Mouse (Mus musculus) midbrain, embryonic 12.5 days (tissue): ENCODE data around the gene Farp1. TPM values are rescaled to one million over a fixed set of nuclear protein-coding genes. Genes with fewer than 3 reads are reported as not detected.

Experiments
- ATAC-seq: fragments of 200-750 bp; cut with Nextera tagmentation; 2 replicates; pipeline ENCODE4 v1.8.0; 2017; ENCODE audit warnings: low read depth, moderate TSS enrichment, moderate library complexity; ENCODE audit not compliant: low FRiP score
- H3K27ac ChIP-seq: fragments of 300-500 bp; sonication (generic); replicated peaks from 2 replicates; pipeline ENCODE4 v1.5.1; 2016; ENCODE audit warnings: mild to moderate bottlenecking
- H3K27me3 ChIP-seq: fragments of 300-500 bp; sonication (generic); 2 replicates; pipeline ENCODE4 v1.6.1; 2016; ENCODE audit warnings: mild to moderate bottlenecking
- H3K36me3 ChIP-seq: fragments of 300-500 bp; sonication (generic); 2 replicates; pipeline ENCODE4 v1.6.1; 2016
- H3K4me1 ChIP-seq: fragments of 300-500 bp; sonication (generic); 2 replicates; pipeline ENCODE4 v1.6.1; 2016
- H3K4me2 ChIP-seq: fragments of 300-500 bp; sonication (generic); replicated peaks from 2 replicates; pipeline ENCODE4 v1.6.1; 2016; ENCODE audit warnings: mild to moderate bottlenecking, moderate library complexity
- H3K4me3 ChIP-seq: fragments of 300-500 bp; sonication (generic); 2 replicates; pipeline ENCODE4 v1.5.1; 2016; ENCODE audit warnings: mild to moderate bottlenecking
- H3K9ac ChIP-seq: fragments of 300-500 bp; sonication (generic); replicated peaks from 2 replicates; pipeline ENCODE4 v1.6.1; 2016; ENCODE audit warnings: mild to moderate bottlenecking, moderate library complexity
- H3K9me3 ChIP-seq: fragments of 300-500 bp; sonication (generic); 2 replicates; pipeline ENCODE4 v1.6.1; 2016; ENCODE audit warnings: mild to moderate bottlenecking
- WGBS: fragments of 180-500 bp; shearing (Covaris S2); methylation state at CpG from one replicate; pipeline ENCODE4 v1.1.7; 2016; 5-methylcytosine and 5-hydroxymethylcytosine counted together
- polyA plus RNA-seq: library from polyadenylated mRNA; unstranded; fragments of >200 nt; fragmentation: Nextera tagmentation; extraction: Ambion mirVana; gene quantifications from 2 replicates; pipeline ENCODE4 v1.2.1, GENCODE M21; 2016

Farp1 gene
- polyA plus RNA-seq, 1 experiment from 2014 or later, result 26.5 TPM

DNA sequence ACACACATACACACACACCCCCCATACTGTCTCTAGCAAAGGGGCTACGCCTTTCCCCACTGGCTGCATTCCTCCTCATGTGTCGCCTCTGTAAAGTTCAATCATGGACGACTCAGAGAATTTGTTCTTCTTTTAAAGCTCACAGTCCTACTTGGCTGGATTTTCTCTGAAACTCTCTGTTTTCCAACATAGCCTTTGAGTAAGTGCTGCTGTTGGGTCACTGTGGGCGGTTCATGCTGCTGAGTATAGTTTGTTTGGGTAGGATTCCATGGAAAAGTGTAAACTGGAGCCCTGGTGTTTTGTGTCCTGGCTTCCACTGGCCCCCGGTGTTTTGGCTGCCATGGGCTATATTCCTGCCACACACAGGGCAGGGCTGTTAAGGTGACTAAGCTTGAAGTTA, 157.4 kb downstream of the Farp1 start:
- no peak overlapping the region for H3K9ac ChIP-seq
- no peak for ATAC-seq
- WGBS, result 74% methylated on average over 5 of the region's 5 CpGs
- H3K4me2 ChIP-seq, result no peak overlapping the region
- H3K4me3 ChIP-seq, result no peak overlapping the region
- 0 out of 2 replicates have a peak overlapping the region, but pooled peaks have one; percentile 63 for H3K27ac ChIP-seq
- no peaks in the 10 kb centered on the region for H3K27me3 ChIP-seq
- no peaks in the 10 kb centered on the region for H3K36me3 ChIP-seq
- peaks cover 4% of the 10 kb centered on the region for H3K4me1 ChIP-seq
- peaks cover 8% of the 10 kb centered on the region; the same call in 1 of the 2 replicates for H3K9me3 ChIP-seq

DNA sequence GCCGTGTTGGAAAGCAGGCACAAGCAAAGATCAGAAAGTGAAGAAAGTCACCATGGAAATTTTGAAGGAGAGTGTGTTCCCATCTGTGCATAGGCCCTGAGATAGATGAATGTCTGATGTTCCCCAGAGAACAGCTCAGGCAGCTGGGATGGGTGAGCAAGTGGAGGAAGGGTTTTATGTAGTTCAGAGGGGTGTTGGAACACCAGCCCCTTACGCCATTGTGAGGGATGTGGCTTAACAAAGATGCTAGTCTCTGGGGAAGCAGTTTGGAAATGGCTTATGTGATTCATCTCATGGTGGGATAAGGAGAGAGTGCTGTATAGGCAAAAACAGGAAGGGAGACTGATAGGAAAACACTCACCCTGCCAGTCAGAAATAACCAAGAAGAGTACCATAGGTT, 159.0 kb downstream of the Farp1 start:
- H3K4me3 ChIP-seq, result no peak overlapping the region
- no peak overlapping the region for H3K4me2 ChIP-seq
- H3K4me1 ChIP-seq, result peaks cover 13% of the 10 kb centered on the region
- no peak for ATAC-seq
- H3K36me3 ChIP-seq, result no peaks in the 10 kb centered on the region
- H3K27ac ChIP-seq, result no peak overlapping the region
- WGBS, result 90% methylated on average over 2 of the region's 2 CpGs
- no peaks in the 10 kb centered on the region for H3K27me3 ChIP-seq
- H3K9ac ChIP-seq, result no peak overlapping the region
- H3K9me3 ChIP-seq, result peaks cover 8% of the 10 kb centered on the region; the same call in 1 of the 2 replicates

DNA sequence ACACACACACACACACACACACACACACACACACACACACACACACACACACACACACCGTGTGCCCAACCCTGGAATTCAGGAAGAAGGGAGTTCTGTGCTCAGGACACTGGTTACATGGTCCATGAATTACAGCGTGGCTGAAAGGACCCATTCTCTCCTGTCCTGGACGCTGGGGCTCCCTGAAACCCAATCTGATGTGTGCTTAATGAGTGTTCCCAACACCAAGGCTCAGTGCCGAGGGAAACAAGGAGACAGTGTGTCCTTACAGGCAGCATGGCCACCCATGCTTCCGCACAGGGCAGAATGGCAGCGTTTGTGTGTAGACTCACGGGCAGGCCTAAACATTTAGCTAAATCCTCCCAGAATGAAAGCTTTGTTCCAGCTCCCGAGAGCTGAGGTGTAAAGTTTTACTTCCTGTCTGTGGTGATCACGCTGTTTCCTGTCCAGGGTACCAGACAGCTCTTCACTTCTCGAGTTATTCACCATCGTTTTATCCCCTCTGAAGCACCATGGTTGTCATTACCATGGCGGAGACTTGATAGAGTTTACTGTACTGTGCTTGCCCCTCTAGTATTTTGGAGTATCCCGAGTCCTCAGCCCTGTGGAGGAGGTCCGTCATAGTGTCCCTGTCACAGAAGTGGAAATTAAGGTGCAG, 164.0 kb downstream of the Farp1 start:
- H3K4me3 ChIP-seq, result no peak overlapping the region
- peak overlapping the region; percentile 56 for H3K27ac ChIP-seq
- peak; percentile 61 for ATAC-seq
- no peak overlapping the region for H3K9ac ChIP-seq
- H3K4me2 ChIP-seq, result no peak overlapping the region
- H3K36me3 ChIP-seq, result no peaks in the 10 kb centered on the region
- no peaks in the 10 kb centered on the region for H3K27me3 ChIP-seq
- H3K9me3 ChIP-seq, result peaks cover 8% of the 10 kb centered on the region; the same call in 1 of the 2 replicates
- WGBS, result 65% methylated on average over 14 of the region's 14 CpGs
- peaks cover 20% of the 10 kb centered on the region for H3K4me1 ChIP-seq

DNA sequence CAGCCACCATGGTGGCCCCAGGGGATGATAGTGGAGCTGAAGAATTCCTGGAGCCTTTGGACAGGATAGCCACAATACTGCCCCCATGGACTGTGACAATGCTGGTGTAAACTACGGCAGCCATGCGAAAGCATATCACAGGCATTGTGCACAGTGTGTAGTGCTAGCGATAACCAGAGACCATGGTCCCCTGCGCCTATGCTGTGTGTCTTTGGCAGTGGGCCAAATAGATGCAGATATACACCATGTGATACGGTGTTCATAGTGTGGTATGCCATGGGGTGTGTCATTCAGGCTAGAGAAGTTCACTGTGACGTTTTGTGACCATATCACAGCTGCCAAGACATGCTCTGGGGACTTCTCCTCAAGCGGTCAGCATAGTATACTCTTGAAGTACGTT, 164.8 kb downstream of the Farp1 start:
- Histone ChIP-seq H3K27ac (no peak overlapping the region), H3K9ac (0 out of 2 replicates have a peak overlapping the region, but pooled peaks have one; percentile 2), H3K36me3 (no peaks in the 10 kb centered on the region), H3K4me3 (no peak overlapping the region), H3K4me1 (peaks cover 20% of the 10 kb centered on the region), H3K4me2 (no peak overlapping the region), H3K9me3 (peaks cover 8% of the 10 kb centered on the region; the same call in 1 of the 2 replicates), H3K27me3 (no peaks in the 10 kb centered on the region)
- no peak; the same call in 1 of the 2 replicates for ATAC-seq
- 80% methylated on average over 8 of the region's 8 CpGs for WGBS

DNA sequence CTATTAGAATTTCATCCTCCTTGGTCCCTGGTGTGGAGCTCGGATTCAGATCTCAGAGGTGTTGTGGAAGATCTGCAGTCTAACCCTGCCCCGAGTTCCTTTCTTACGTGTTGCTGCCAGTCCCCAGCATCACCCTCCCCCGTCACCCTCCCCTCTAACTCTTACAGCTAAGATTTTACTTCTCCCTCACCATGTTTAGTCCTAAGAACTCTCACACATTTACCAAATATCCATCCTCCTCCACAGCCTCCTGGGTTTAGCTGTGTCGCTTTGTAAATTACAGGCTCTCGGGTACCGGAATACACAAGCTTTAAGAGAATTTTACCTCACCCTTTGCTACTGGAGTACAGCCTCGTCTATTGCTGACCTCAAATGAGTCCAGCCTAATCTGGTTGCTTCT, 165.4 kb downstream of the Farp1 start:
- WGBS, result 78% methylated on average over 8 of the region's 8 CpGs
- H3K9ac ChIP-seq, result no peak overlapping the region
- no peak for ATAC-seq
- no peaks in the 10 kb centered on the region for H3K27me3 ChIP-seq
- H3K36me3 ChIP-seq, result no peaks in the 10 kb centered on the region
- H3K4me1 ChIP-seq, result peaks cover 20% of the 10 kb centered on the region
- no peak overlapping the region for H3K4me3 ChIP-seq
- peaks cover 8% of the 10 kb centered on the region; the same call in 1 of the 2 replicates for H3K9me3 ChIP-seq
- H3K27ac ChIP-seq, result no peak overlapping the region
- no peak overlapping the region for H3K4me2 ChIP-seq

DNA sequence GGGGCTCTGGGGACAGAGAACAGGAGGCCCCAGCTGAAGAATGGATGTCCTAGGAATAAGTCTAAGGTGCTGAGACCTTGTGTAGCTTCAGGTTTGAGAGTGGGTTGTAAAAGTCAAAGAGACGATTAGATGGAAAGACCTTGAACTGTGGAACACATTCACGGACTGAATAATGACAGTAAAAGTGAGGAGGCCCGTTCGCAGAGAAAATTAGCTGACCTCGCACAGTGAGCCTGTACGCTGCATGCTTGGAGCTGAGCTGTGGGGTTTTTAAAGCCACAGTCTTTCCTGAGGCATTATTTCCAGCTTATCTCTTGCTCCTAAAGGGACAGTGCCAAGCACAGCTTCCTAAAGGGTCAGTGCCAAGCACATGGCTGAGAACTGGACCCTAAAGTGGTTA, 166.2 kb downstream of the Farp1 start:
- Histone ChIP-seq H3K4me3 (no peak overlapping the region), H3K27me3 (no peaks in the 10 kb centered on the region), H3K4me1 (peaks cover 20% of the 10 kb centered on the region), H3K27ac (no peak overlapping the region; the same call in 1 of the 2 replicates), H3K36me3 (no peaks in the 10 kb centered on the region), H3K9me3 (0 out of 2 replicates have a peak, but pooled peaks cover 3% of the 10 kb centered on the region), H3K4me2 (no peak overlapping the region), H3K9ac (no peak overlapping the region)
- 85% methylated on average over 6 of the region's 6 CpGs for WGBS
- ATAC-seq, result no peak

DNA sequence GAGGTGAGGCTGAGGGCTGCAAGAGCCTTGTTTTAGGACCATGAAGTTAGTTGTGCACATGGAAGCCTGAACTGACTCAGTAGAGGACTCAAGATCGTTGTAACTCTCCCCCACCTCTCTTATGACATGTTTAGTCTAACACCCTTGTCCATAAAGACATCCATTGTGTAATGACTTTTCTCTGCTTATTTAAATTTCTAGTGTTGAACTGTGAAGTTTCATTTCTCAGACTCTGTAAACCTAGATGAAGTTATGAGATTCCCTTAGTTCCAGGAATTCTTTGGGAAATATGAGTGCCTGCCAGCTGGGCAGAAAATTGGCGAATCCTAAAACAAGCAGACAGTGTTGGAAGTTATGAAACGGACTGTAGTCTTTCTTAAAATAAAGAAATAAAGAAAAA, 170.5 kb downstream of the Farp1 start:
- H3K4me3 ChIP-seq, result no peak overlapping the region
- H3K9ac ChIP-seq, result no peak overlapping the region
- H3K27ac ChIP-seq, result no peak overlapping the region
- H3K4me1 ChIP-seq, result peaks cover 6% of the 10 kb centered on the region; the same call in 1 of the 2 replicates
- 77% methylated on average over 3 of the region's 3 CpGs for WGBS
- no peaks in the 10 kb centered on the region for H3K36me3 ChIP-seq
- H3K9me3 ChIP-seq, result no peaks in the 10 kb centered on the region
- ATAC-seq, result no peak
- H3K27me3 ChIP-seq, result no peaks in the 10 kb centered on the region
- H3K4me2 ChIP-seq, result no peak overlapping the region

DNA sequence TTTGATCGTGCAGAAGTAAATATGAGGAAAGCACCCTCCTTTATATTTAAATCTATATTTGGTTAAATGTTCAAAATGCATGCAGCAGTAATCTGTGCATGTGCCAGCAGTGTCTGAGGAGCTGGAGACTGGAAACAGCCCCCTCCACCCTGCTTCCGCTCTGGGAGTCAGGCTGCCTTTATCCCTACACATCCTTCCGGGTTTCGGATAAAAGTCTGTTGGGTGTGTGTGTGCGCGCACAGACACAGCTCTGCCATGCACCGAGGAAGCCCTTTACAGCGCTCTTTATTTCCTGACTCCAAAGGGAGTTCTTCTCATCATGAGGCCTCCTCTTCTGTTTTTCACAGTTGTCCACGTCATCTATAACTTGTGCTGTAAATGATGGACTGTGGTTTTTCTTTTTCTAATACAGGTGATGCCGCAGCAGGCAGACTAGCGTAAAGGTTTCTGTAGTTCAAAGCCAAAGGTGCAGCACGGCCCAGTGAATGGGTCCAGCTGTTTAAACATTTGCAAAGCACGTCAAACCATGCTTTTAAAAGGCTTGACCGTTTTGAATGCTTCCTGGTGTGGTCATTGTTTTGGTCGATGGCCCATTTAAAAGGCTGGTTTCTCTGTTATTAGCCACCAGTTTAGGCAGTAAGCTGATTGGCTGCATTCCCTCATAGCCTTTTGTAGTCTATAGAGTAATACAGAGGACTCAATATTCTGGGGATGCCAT, 172.6 kb downstream of the Farp1 start:
- H3K4me3 ChIP-seq, result no peak overlapping the region
- WGBS, result 65% methylated on average over 15 of the region's 15 CpGs
- H3K36me3 ChIP-seq, result peaks cover 9% of the 10 kb centered on the region; the same call in 1 of the 2 replicates
- no peaks in the 10 kb centered on the region for H3K27me3 ChIP-seq
- no peak for ATAC-seq
- no peak overlapping the region for H3K9ac ChIP-seq
- H3K4me2 ChIP-seq, result no peak overlapping the region
- H3K4me1 ChIP-seq, result peaks cover 6% of the 10 kb centered on the region; the same call in 1 of the 2 replicates
- H3K27ac ChIP-seq, result no peak overlapping the region
- no peaks in the 10 kb centered on the region for H3K9me3 ChIP-seq

DNA sequence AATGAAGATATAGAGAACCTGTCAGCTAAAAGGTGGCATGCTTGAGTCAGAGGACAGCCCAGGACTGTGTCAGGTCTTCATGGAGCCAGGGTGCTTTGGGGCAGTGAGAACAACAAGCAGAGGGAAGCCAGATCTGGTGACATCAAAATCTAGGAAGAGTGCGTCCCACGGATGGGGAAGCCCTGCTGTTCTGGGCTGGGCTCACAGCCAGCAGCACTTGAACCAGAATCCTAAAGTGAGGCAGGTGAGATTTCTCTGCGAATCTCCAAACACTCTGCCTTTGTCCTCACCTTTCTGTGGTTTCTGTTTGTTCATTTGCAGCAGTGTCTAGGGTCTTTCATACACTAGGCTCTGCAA, 173.1 kb downstream of the Farp1 start:
- Histone ChIP-seq H3K4me3 (no peak overlapping the region), H3K27me3 (no peaks in the 10 kb centered on the region), H3K9me3 (no peaks in the 10 kb centered on the region), H3K27ac (no peak overlapping the region), H3K4me1 (peaks cover 6% of the 10 kb centered on the region; the same call in 1 of the 2 replicates), H3K36me3 (peaks cover 9% of the 10 kb centered on the region; the same call in 1 of the 2 replicates), H3K9ac (no peak overlapping the region), H3K4me2 (no peak overlapping the region)
- 67% methylated on average over 3 of the region's 3 CpGs for WGBS
- ATAC-seq, result no peak

DNA sequence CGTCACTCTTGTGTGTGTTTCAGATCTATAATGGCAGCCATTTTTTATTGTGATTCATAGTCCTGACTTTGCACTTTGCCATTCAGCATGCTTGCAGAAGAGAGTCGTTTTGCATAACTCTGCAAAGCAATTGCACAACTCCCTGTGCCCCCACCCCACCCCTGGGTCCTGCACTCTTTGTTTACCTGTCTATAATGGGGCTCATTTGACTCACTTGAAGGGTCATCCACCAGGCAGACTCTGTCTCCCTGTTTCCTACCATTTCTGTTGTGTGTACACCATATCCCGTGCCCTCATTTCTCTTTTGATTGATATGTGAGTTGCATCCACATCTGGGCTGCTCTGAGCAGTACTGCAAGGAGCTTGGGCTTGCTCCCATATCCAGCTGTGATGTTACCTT, 175.3 kb downstream of the Farp1 start:
- WGBS, result 87% methylated on average over 3 of the region's 3 CpGs
- peaks cover 9% of the 10 kb centered on the region; the same call in 1 of the 2 replicates for H3K36me3 ChIP-seq
- ATAC-seq, result no peak

DNA sequence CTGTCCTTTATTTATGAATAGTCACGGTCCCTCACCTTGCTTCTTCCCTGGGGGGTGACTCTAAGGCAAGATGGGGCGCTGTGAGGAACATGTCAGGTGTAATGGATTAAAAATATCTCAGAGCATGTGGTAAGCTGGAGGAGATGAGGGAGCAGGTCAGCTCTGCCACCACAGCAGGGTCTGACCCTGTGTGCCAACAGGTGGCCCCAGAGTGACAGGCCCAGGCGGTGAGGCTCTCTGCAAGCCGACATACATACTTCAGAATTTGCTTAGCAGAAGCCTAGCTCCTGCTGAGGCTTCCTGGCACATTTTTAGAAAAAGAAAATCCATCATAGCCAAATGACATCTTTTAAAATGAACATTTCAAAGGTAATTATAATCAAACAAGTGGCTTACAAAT, 178.7 kb downstream of the Farp1 start:
- Histone ChIP-seq H3K27me3 (no peaks in the 10 kb centered on the region), H3K9me3 (no peaks in the 10 kb centered on the region), H3K4me1 (peaks cover 6% of the 10 kb centered on the region), H3K9ac (no peak overlapping the region), H3K4me3 (no peak overlapping the region), H3K4me2 (no peak overlapping the region), H3K27ac (no peak overlapping the region), H3K36me3 (peaks cover 9% of the 10 kb centered on the region; the same call in 1 of the 2 replicates)
- no peak for ATAC-seq
- WGBS, result 78% methylated on average over 4 of the region's 4 CpGs

More for the DNA sequence above, 175.3 kb downstream of the Farp1 start:
- H3K4me3 ChIP-seq, result no peak overlapping the region
- peaks cover 6% of the 10 kb centered on the region; the same call in 1 of the 2 replicates for H3K4me1 ChIP-seq
- no peak overlapping the region for H3K27ac ChIP-seq
- no peaks in the 10 kb centered on the region for H3K27me3 ChIP-seq
- H3K9me3 ChIP-seq, result no peaks in the 10 kb centered on the region
- no peak overlapping the region for H3K9ac ChIP-seq
- H3K4me2 ChIP-seq, result no peak overlapping the region

DNA sequence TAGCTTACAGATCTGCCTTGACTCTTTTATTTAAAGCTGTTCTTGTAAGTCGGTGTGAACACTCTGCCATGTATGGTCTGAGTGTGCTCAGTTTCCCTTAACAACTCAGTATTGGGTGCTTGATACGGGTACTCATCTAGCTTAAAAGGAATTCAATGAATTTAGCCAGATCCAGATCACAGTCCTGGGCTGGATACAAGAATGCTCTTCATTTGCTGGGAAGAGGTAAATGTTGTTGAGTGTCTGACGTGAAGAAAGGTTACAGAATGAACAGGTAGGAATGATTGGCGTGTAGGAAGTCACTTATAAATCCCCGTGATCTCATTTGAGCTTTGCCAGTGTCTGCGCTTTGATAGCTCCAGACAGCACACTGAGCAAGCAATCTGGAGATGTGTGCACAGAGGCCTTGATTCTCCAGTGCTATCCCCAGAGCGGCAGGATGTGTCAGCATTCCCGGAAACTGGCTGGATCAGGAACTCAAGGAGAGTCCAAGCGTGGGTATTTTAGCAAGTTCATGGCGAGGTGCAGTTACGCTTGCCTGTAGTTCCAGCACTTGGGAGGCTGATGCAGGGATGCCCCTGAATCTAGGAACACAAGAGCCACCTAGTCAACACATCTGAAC, 179.7 kb downstream of the Farp1 start:
- Histone ChIP-seq H3K9me3 (no peaks in the 10 kb centered on the region), H3K4me2 (no peak overlapping the region), H3K27me3 (no peaks in the 10 kb centered on the region), H3K4me1 (peaks cover 6% of the 10 kb centered on the region), H3K27ac (no peak overlapping the region), H3K36me3 (peaks cover 9% of the 10 kb centered on the region; the same call in 1 of the 2 replicates), H3K4me3 (no peak overlapping the region), H3K9ac (no peak overlapping the region)
- ATAC-seq, result no peak
- WGBS, result 88% methylated on average over 11 of the region's 11 CpGs
